Mouse (Mus musculus): ENCODE measurements around the gene Tsga10ip.

Gene Tsga10ip

GRCm38 (mm10) chr19:5402293-5402692 lies at the start of gene Tsga10ip:
Gene Tsga10ip (minus strand): TSS chr19:5402526.
- no peak for DNase-seq (ENCODE audit: low read depth)

DNA sequence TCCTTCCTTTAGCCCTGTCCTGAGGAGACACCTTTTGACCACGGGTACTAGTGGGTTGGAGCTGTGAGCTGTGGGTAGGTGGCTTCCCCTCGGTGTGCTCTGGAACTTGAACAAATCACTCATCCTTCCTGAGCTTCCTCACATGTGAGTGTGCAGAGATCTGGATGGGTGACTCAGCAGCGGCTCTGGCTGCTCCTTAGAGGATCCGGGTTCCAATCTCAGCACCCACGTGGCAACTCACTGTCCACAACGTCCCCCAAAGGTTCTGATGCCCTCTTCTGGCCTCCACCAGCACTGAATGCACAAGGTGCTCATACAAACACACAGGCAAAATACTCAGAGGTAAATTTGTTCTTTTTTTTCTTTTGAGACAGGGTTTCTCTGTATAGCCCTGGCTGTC lies 49.4 kb upstream of the Tsga10ip start:
- no peak for DNase-seq (ENCODE audit: low read depth)

GRCm38 (mm10) chr19:5449673-5450072 lies 47.3 kb upstream of the Tsga10ip start:
- no peak for DNase-seq (ENCODE audit: low read depth)

- no peak for DNase-seq (ENCODE audit: low read depth)
Measured at GRCm38 (mm10) chr19:5448354-5449150, 46.2 kb upstream of the Tsga10ip start.

GRCm38 (mm10) chr19:5447515-5448353 lies 45.4 kb upstream of the Tsga10ip start, which contains the start of gene Fosl1:
Gene Fosl1 (plus strand): TSS chr19:5447547.
- no peak for DNase-seq (ENCODE audit: low read depth)

DNA sequence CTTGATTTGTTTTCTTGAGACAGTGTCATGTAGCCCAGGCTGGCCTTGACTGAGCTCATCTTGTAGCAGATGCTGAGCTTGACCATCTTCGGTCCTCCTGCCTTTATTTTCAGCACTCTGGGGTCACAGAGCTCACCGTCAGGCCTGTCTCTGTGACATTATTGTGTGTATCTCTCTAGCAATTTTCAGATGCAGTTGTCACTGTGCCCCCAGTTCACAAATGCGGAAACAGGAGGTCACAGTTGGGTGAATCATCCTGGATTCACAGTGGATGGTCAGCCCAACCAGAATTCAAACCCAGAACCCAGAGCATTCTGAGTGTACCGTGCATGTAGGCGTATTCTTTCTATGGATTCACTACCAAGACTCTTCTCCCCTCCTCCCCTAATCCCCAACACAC lies 43.4 kb upstream of the Tsga10ip start:
- DNase-seq (ENCODE audit: low read depth) = no peak

GRCm38 (mm10) chr19:5444954-5445353 lies 42.6 kb upstream of the Tsga10ip start:
- no peak for DNase-seq (ENCODE audit: low read depth)

GRCm38 (mm10) chr19:5444371-5444908 lies 42.1 kb upstream of the Tsga10ip start:
- DNase-seq (ENCODE audit: low read depth) = no peak

GRCm38 (mm10) chr19:5433951-5434350 lies 31.6 kb upstream of the Tsga10ip start:
- DNase-seq (ENCODE audit: low read depth) = no peak

DNA sequence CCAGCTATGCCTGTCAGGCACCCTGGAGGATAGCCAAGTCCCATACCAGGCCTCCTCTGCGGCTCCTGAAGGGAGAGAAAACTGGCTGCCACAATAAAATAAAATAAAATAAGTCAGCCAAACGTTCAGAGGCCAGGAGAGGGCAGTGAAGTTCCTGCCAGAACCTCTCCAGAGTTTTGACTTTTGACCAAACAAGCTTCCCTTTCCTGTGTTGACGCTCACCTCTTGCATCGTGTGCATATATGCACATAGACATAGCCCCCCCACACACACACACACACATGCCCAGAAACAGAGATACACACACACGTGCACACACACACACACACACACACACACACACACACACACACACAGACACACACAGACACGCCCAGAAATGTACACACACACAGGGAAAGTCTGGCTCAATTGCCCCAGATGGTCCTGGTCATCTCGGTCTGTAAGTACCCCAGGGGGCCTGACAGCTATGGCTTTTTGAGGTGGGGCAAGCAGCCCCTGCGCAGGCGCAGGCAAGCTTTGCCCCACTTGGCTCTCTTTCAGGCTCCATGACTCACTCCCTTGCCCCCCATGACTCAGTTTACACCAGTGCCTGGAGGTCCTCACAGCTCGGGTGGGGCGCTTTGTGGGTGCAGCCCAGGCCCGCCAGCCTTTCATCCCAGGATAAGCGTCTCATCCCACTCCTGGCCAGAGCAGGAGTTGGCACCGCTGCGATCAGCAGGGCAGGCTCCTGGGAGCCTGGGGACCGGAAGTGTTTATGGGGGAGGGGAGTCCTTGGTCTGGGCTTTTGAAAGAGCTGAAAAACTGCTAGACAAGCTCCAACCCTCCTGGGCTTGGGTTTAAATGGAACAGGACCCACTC lies 30.9 kb upstream of the Tsga10ip start:
- DNase-seq (ENCODE audit: low read depth) = peak; percentile 48

DNA sequence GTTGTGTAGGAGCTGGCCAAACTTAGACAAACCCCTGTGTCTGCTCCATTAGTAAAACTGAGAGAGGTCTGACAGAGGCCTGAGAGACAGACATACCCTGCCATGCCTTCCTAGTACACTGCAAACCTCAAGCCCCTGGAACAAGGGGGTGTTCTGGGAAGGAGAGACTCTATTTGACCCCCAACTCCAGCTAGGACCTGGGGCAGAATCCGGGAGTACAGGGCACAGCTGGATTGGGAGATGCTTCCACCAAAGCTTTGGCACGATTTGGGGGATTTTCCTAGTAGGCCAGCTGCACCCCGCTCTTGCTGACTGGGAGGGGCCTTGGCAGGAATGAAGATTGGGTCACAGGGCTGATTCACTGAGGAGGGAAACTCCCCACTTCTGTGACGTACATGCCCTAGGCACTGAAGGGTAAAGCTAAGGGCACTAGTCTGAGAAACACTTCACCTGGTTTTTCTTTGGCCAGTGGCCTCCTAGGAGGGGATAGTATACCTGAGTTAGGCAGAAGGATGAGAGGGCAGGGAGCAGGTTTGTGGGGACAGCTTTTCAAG lies 29.7 kb upstream of the Tsga10ip start:
- no peak for DNase-seq (ENCODE audit: low read depth)

DNA sequence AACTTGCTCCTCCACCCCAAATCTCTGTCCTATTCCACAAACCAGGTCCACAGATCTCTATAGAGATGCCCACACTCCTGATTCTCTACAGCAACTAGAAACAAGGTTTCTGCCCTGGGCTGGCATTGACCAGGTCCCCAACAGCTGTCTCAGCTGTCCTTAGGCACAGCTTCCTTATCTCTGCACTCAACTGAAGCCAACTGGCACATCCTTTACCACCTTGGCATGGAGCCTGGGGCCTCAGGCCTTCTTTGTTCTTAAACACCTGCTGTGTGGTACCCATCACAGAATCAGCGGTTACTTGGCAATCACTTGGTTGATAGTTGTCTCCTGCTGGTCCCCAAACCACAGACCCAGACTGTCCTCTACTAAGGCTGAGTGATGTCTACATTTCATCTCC lies 28.1 kb upstream of the Tsga10ip start:
- no peak for DNase-seq (ENCODE audit: low read depth)

DNA sequence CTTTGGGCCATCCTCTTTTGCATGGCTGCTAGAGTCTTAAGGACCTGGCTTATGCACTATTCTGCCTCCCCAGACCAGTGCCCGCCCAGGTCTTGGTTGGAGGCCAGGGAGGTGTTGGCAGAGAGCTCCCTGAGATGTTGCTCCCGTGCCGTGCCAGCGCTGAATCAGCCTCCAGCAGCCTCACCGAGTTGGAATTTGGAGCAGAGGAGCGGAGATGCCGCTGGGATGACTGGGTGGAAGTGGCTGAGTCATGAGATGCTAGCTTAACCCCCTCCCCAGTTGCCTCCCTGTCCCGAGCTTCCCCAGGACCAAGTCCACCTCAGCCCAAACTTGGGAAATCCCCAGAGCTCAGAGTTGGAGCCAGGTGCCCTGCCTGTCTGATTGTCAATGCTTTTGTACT lies 27.5 kb upstream of the Tsga10ip start:
- no peak for DNase-seq (ENCODE audit: low read depth)

GRCm38 (mm10) chr19:5429219-5429618 lies 26.9 kb upstream of the Tsga10ip start:
- no peak for DNase-seq (ENCODE audit: low read depth)

- DNase-seq (ENCODE audit: low read depth) = no peak
Measured at GRCm38 (mm10) chr19:5428083-5428482, 25.8 kb upstream of the Tsga10ip start.

DNA sequence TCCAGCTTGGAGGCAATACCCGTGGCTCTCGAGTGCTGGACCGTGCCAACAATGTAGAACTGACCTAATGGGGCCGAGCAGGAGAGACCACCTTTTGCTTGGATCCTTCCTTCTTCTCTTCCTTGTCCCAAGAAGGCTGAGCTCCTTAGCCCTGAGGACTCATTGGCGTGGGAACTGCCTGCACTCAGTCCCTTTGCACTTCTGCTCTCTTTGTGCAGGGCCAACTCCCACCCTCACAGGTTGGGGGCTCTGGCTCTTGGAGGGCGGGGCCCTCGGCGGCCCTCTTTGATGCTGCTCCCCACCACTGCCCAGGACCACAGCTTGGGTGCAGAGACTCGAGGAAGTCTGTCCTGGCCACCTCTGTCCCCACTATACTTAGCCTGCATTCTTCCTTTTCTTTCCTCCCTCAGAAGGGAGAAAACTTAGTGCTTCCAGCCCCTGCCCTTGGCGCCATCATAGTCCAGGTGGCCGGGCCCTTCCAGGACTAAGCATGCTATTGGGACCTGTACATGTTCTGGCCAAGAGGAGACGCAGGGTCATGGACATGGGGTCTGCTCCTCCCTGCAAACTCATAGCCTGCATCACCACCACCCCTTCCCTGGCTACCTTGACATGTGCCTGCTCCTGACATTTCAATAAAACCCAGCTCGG lies 24.4 kb upstream of the Tsga10ip start:
- no peak for DNase-seq (ENCODE audit: low read depth)

DNA sequence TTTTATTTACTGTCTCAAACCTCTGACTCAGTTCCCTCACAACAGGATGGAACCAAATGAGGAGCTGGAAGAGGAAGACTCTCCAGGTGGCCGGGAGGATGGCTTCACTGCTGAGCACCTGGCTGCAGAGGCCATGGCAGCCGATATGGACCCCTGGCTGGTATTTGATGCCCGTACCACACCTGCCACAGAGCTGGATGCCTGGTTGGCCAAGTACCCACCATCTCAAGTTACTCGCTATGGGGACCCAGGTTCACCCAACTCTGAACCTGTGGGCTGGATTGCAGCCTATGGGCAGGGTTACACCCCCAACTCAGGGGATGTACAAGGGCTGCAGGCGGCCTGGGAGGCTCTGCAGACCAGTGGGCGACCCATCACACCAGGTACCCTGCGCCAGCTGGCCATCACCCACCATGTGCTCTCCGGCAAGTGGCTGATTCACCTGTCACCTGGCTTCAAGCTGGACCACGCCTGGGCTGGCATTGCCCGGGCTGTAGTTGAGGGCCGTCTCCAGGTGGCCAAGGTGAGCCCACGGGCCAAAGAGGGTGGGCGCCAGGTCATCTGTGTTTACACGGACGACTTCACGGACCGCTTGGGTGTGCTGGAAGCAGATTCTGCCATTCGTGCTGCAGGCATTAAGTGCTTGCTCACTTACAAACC lies 23.7 kb upstream of the Tsga10ip start:
- no peak for DNase-seq (ENCODE audit: low read depth)

GRCm38 (mm10) chr19:5424782-5425741 lies 22.7 kb upstream of the Tsga10ip start, which contains the start of the genes Drap1 and AI837181:
Gene Drap1 (minus strand): TSS chr19:5424979.
Gene AI837181 (plus strand): TSS chr19:5425144.
- peak; percentile 90 for DNase-seq (ENCODE audit: low read depth)

Data from c-Kit-positive CD71-positive TER-119-negative erythroid progenitor cells, embryonic 14.5 days (primary cell).